Mouse (Mus musculus) CH12F3 (cell line): ENCODE results near the gene Pkd1l2.

ENCODE experiments used
- in situ Hi-C: fragments of 300-500 bp; cut with MboI; formaldehyde crosslinking; loops from 2 replicates; pipeline ENCODE4 v1.14.3; 2020; ENCODE audit warnings: low sequenced_read_pairs

The Pkd1l2 gene

GRCm38 (mm10) chr8:117082399-117082872 lies at the start of gene Pkd1l2:
Pkd1l2 (minus strand) TSS chr8:117082449.
- in situ Hi-C loops = no loop called here

GRCm38 (mm10) chr8:117127063-117127462 lies 44.8 kb upstream of the Pkd1l2 start:
- in situ Hi-C loops = no loop called here

GRCm38 (mm10) chr8:117126411-117126810 lies 44.2 kb upstream of the Pkd1l2 start:
- in situ Hi-C loops = no loop called here

- in situ Hi-C loops = no loop called here
Measured at GRCm38 (mm10) chr8:117125854-117126253, 43.6 kb upstream of the Pkd1l2 start.

- in situ Hi-C loops = no loop called here
Measured at GRCm38 (mm10) chr8:117123850-117124633, 41.8 kb upstream of the Pkd1l2 start.

GRCm38 (mm10) chr8:117121277-117121676 lies 39.0 kb upstream of the Pkd1l2 start:
- in situ Hi-C loops = no loop called here

GRCm38 (mm10) chr8:117118409-117118808 lies 36.2 kb upstream of the Pkd1l2 start:
- in situ Hi-C loops = no loop called here

GRCm38 (mm10) chr8:117116534-117116933 lies 34.3 kb upstream of the Pkd1l2 start:
- in situ Hi-C loops = no loop called here

GRCm38 (mm10) chr8:117115676-117116446 lies 33.6 kb upstream of the Pkd1l2 start:
- in situ Hi-C loops = no loop called here

GRCm38 (mm10) chr8:117115094-117115493 lies 32.8 kb upstream of the Pkd1l2 start:
- in situ Hi-C loops = no loop called here

- in situ Hi-C loops = no loop called here
Measured at GRCm38 (mm10) chr8:117112261-117112660, 30.0 kb upstream of the Pkd1l2 start.

- in situ Hi-C loops = no loop called here
Measured at GRCm38 (mm10) chr8:117111641-117112040, 29.4 kb upstream of the Pkd1l2 start.

GRCm38 (mm10) chr8:117109801-117110390 lies 27.6 kb upstream of the Pkd1l2 start:
- in situ Hi-C loops = no loop called here

- in situ Hi-C loops = no loop called here
Measured at GRCm38 (mm10) chr8:117109018-117109711, 26.9 kb upstream of the Pkd1l2 start.

- in situ Hi-C loops = no loop called here
Measured at GRCm38 (mm10) chr8:117107533-117107932, 25.3 kb upstream of the Pkd1l2 start.

- in situ Hi-C loops = no loop called here
Measured at GRCm38 (mm10) chr8:117097564-117098191, 15.4 kb upstream of the Pkd1l2 start.

- in situ Hi-C loops = no loop called here
Measured at GRCm38 (mm10) chr8:117097051-117097563, 14.9 kb upstream of the Pkd1l2 start.

GRCm38 (mm10) chr8:117095647-117096046 lies 13.4 kb upstream of the Pkd1l2 start, which contains the start of gene Bco1:
Bco1 (plus strand) TSS chr8:117095854.
- in situ Hi-C loops = no loop called here

GRCm38 (mm10) chr8:117094053-117094452 lies 11.8 kb upstream of the Pkd1l2 start:
- in situ Hi-C loops = no loop called here

GRCm38 (mm10) chr8:117089802-117090201 lies 7.6 kb upstream of the Pkd1l2 start:
- in situ Hi-C loops = no loop called here
